Mouse (Mus musculus): ENCODE data around the gene Sf3b1.
"Not testable (repeated sequence)": the region's sequence is repeated elsewhere in the genome, so short reads cannot be mapped to it uniquely, and the experiment has no call there.

GRCm38 (mm10) chr1:55072328-55072727, 45.0 kb upstream of the Sf3b1 start:
- not testable (repeated sequence) for TF ChIP-seq CTCF (IDR thresholded peaks at IDR 0.05; ENCODE audit: borderline replicate concordance, insufficient read depth, low read depth, low read length); POLR2A (IDR thresholded peaks at IDR 0.05; ENCODE audit: borderline replicate concordance, insufficient read depth, low read length)

Measured in cerebellum, adult 2 months (tissue).